Mouse (Mus musculus) urinary bladder, postnatal 10 days (tissue): Measurements from ENCODE around the gene U2surp.
"Not testable (repeated sequence)": the region's sequence is repeated elsewhere in the genome, so short reads cannot be mapped to it uniquely, and the experiment has no call there.

Experiments used
- DNase-seq: peaks from one replicate; pipeline ENCODE4 v3.0.0; 2022; ENCODE audit warnings: low spot score

U2surp gene

DNA sequence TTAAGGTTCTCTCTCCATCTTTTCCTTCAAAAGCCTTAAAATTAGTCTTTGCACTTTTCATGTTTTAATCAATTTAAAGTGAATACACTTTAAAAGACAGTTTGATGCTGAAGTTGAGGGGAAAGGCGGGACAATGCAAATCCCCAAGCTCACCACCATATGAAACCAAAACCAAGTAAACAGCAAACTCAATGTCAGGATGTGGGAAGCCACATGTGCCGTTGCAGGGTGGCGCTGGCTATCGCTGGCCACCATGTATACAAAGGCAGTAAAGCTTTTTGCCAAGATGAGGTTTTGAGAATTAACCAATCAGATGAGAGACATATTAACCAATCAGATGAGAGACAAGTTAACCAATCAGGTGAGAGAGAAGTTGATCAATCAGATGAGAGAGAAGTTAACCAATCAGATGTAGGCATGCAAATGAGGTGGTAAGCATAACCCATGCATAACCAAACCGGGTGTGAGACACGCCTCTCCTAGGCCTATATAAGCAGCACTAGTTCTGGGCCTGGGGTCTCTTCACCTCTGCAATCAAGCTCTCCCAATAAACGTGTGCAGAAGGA is 42.7 kb downstream of the U2surp start:
- DNase-seq: not testable (repeated sequence)

DNA sequence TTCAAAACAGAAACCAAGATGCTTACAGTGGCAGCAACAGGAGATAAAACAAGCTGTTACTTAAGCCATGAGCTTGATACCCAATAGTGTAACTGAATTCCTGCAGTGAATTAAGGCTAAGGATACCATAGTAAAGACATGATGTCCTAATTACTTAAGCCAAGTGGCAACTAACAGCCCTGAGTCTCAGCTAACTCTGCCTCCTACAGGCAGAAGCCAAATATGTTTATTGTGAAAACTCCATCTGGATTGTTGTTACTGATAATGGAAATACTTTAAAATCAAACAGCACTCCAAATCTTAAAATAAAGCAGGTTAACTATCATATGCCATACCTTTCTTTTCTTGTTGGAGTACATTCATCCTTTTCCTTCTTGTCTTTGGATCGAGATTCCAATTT is 47.8 kb downstream of the U2surp start:
- no peak for DNase-seq

DNA sequence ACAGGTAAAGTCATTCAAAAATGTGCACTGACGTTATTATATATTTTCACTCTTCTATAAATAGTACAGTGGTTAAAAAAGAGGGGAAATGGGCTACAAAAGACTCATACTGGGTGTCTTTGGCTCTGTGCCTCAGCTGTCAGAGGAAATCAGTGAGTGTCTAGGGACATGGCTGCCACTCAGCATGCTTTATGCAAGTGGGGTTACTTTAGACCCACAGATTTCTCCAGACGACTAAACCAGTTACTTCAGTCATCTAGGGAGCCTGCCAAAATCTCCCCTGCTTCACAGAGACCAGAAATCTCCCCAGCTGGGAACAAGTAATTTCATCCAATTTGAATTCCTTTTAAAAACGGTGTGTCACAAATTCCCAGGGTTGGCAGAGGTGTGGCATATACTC is 59.9 kb downstream of the U2surp start:
- no peak for DNase-seq

GRCm38 (mm10) chr9:95450586-95450985 is 61.2 kb downstream of the U2surp start:
- DNase-seq: no peak

DNA sequence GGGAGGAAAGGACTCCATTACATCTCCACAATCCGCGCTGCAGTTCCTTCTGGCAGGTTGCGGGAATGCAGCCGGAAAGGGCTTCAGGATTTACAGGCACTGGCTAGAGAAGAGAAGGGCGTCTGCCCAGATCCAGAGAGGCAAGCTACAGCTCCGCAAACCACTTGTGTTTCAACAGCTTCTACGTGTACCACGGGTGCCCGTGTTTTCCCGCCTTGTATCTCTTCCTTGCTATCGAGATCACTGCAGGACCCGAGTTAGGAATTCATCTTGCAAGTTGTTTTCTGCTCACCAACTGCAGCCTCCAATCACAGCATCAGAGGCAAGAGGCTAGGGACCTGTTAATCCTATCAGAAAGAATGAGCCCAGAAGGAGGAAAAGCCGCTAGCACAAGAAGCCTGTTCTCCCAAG is 69.5 kb downstream of the U2surp start:
- DNase-seq: no peak

- DNase-seq: no peak
Measured at GRCm38 (mm10) chr9:95437883-95438282, 73.9 kb downstream of the U2surp start.

DNA sequence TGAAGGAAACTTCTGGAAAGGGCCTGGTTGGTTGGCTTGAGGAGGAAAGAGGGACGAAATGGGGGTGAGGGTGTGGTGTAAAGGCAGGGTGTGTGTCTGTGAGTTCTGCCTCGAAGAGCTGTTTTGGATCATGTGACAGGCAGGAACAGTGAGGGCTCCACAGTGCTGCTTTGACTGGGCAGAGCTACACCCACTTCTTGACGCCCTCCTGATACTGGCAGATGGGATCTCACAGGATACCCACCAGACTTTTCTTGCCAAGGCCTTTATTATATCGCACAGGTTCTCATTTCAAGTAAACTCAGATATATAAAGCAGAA is 75.5 kb downstream of the U2surp start:
- no peak for DNase-seq

DNA sequence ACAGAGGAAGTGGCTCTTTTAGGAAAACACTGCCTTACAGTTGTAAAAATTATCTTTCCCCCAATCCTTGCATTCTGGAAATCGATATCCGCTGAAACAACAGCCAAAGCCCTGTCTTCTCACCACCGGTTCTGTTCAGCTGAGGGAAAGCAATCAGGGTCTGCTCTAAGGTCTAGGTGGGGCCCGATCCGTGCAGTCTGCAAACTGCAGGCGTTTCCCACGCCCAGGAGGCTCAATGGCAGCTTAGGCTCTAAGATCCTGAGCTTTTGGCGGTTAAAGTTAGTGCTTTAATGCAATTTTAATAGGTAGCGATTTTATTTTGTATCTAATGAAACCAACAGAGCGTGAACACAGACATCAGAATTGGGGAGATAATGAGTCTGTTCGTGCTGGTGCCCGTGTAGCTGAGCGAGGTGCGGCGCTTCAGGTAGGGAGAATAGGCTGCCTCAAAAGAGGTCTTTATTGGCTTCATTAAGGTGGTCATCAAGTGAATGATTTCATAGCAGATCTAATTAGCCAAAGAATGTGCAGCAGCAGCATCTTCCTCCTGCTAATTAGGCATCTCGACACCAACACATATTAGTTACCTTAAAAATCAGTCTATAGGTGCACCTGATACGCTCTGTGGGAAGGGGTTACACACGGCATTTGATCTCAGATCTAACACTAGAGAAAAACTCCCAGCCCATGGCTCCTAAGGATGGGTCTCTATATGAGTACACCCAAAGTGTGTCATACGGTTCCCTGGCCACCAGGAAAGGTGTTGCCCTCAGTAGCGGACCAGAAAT is 76.1 kb downstream of the U2surp start:
- DNase-seq: no peak

DNA sequence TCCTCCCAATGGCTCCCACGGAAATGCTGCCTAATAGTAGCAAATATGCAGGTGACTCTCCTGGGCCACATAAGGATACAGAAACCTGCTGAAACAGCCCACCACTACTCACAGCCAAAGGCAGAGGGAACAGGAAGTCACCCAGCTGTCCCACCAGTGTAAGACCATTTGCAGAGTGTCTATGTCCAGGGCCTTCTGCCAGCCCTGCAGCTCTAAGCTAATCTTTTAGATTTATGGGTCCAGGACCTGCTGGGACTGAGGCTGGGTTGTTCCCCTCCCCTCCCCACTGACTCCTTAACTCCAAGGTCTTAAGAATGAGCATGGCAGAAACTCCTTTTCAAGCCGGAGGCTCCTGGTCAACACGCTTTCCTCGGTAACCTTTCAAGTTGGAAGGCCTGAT is 83.5 kb downstream of the U2surp start:
- DNase-seq: no peak

DNA sequence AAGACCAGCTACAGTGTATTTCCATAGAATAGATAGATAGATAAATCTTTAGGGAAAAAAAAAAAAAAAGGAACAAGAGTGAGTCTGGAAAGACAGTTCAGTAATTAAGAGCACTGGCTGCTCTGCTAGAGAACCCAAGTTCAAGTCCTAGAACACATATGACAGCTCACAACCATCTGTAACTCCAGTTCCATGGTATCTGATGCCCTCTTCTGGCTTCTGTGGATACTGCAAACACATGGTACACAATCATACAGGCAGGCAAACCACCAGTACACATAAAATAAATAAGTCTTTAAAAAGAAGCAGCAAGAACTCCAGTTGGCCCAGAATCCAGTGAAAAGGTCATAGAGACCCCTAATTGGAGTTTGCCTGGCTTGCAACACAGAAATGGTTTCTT is 97.9 kb downstream of the U2surp start:
- no peak for DNase-seq

GRCm38 (mm10) chr9:95412047-95412446 is 99.7 kb downstream of the U2surp start:
- DNase-seq: no peak

GRCm38 (mm10) chr9:95407586-95408220 is 104.1 kb downstream of the U2surp start:
- DNase-seq: no peak
